Mouse (Mus musculus) hindbrain, embryonic 10.5 days (tissue): ENCODE measurements around the gene Akap9. TPM values are rescaled to one million over a fixed set of nuclear protein-coding genes. Genes with fewer than 3 reads are reported as not detected.
"Not testable (repeated sequence)": the region's sequence is repeated elsewhere in the genome, so short reads cannot be mapped to it uniquely, and the experiment has no call there.

Experiments
- DNase-seq: peaks from one replicate; pipeline ENCODE4 v3.0.0-alpha.2; 2017; ENCODE audit warnings: low spot score
- H3K27ac ChIP-seq: fragments of 300-500 bp; sonication (generic); 2 replicates; pipeline ENCODE4 v1.5.1; 2016; ENCODE audit warnings: mild to moderate bottlenecking, moderate library complexity
- H3K27me3 ChIP-seq: fragments of 300-500 bp; sonication (generic); 2 replicates; pipeline ENCODE4 v1.6.1; 2016; ENCODE audit warnings: mild to moderate bottlenecking; ENCODE audit not compliant: poor library complexity, insufficient read depth, severe bottlenecking
- H3K36me3 ChIP-seq: fragments of 300-500 bp; sonication (generic); 2 replicates; pipeline ENCODE4 v1.6.1; 2016; ENCODE audit warnings: mild to moderate bottlenecking, moderate library complexity
- H3K4me1 ChIP-seq: fragments of 300-500 bp; sonication (generic); replicated peaks from 2 replicates; pipeline ENCODE4 v1.6.1; 2016; ENCODE audit warnings: mild to moderate bottlenecking
- H3K4me3 ChIP-seq: fragments of 300-500 bp; sonication (generic); 2 replicates; pipeline ENCODE4 v1.5.1; 2016; ENCODE audit warnings: mild to moderate bottlenecking, moderate library complexity
- H3K9me3 ChIP-seq: fragments of 300-500 bp; sonication (generic); 2 replicates; pipeline ENCODE4 v1.6.1; 2016; ENCODE audit warnings: mild to moderate bottlenecking, moderate library complexity
- WGBS: fragments of 180-500 bp; shearing (Covaris S2); methylation state at CpG from one replicate; pipeline ENCODE4 v1.1.7; 2016; 5-methylcytosine and 5-hydroxymethylcytosine counted together
- polyA plus RNA-seq: library from polyadenylated mRNA; unstranded; fragments of >200 nt; fragmentation: Nextera tagmentation; extraction: Ambion mirVana; gene quantifications from 2 replicates; pipeline ENCODE4 v1.2.1, GENCODE M21; 2016

Gene Akap9
- polyA plus RNA-seq, 1 experiment from 2014 or later = 122 TPM

- Histone ChIP-seq H3K27me3 (no peaks in the 10 kb centered on the region), H3K4me1 (no peaks in the 10 kb centered on the region), H3K36me3 (peaks cover 100% of the 10 kb centered on the region), H3K27ac (no peak overlapping the region), H3K4me3 (no peak overlapping the region), H3K9me3 (no peaks in the 10 kb centered on the region)
- 93% methylated on average over 7 of the region's 7 CpGs for WGBS
- DNase-seq = no peak
These were observed 157.1 kb downstream of the Akap9 start for GRCm38 (mm10) chr5:4084948-4085347.

- Histone ChIP-seq H3K27ac (no peak overlapping the region), H3K9me3 (no peaks in the 10 kb centered on the region), H3K27me3 (no peaks in the 10 kb centered on the region), H3K36me3 (peaks cover 98% of the 10 kb centered on the region), H3K4me3 (no peak overlapping the region), H3K4me1 (no peaks in the 10 kb centered on the region)
- WGBS = 85% methylated on average over 4 of the region's 4 CpGs
- DNase-seq = no peak
These were observed 158.5 kb downstream of the Akap9 start for GRCm38 (mm10) chr5:4086309-4086708.

- 90% methylated on average over 5 of the region's 5 CpGs for WGBS
- Histone ChIP-seq H3K36me3 (peaks cover 98% of the 10 kb centered on the region), H3K4me1 (no peaks in the 10 kb centered on the region), H3K27me3 (no peaks in the 10 kb centered on the region), H3K4me3 (no peak overlapping the region), H3K9me3 (no peaks in the 10 kb centered on the region), H3K27ac (no peak overlapping the region)
- DNase-seq = no peak
These were observed 160.3 kb downstream of the Akap9 start for GRCm38 (mm10) chr5:4088190-4088589.

DNA sequence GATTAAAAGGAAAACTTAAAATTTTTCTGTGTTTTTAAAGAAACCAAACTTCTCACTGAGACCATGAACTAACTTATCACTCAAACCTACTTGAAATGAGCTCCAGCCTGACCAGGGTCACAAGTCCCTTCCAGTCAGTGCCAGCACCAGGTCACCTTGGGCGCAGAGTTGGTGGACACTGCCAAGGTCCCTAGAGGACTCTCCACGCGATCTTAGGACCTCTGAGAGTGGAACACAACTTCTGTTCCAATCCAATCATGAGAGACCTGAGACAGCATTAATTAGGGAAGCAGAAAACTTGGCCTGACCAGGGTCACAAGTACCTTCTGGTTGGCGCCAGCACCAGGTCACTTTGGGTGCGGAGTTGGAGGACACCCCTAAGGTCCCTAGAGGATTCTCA lies 166.6 kb downstream of the Akap9 start:
- 97% methylated on average over 5 of the region's 5 CpGs for WGBS
- no peak overlapping the region for H3K27ac ChIP-seq
- no peaks in the 10 kb centered on the region for H3K27me3 ChIP-seq
- no peaks in the 10 kb centered on the region for H3K4me1 ChIP-seq
- H3K36me3 ChIP-seq = peaks cover 81% of the 10 kb centered on the region
- no peaks in the 10 kb centered on the region for H3K9me3 ChIP-seq
- DNase-seq = no peak
- no peak overlapping the region for H3K4me3 ChIP-seq

DNA sequence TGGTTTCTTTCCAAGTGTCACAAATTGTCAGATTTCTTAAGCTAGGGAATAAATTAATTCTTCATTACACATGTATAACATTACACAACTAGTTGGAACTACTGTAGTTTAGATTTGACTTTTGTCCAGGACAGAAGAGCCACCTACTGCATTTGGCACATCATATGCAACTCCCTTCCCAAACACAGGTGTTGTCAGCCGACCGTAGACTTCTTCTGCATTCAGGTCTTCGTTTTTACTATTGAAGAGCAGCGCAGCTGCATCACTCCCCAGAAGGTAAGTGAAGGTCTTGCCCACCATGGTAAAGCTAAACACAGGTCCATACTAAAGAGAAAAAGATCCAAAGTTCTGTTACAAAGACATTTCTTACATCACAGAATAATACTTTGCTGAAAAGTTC lies 173.2 kb downstream of the Akap9 start:
- H3K36me3 ChIP-seq = peaks cover 56% of the 10 kb centered on the region
- no peaks in the 10 kb centered on the region for H3K27me3 ChIP-seq
- no peak overlapping the region for H3K27ac ChIP-seq
- peaks cover 4% of the 10 kb centered on the region; the same call in 1 of the 2 replicates for H3K9me3 ChIP-seq
- 97% methylated on average over 4 of the region's 4 CpGs for WGBS
- no peak overlapping the region for H3K4me3 ChIP-seq
- no peak for DNase-seq
- peaks cover 23% of the 10 kb centered on the region for H3K4me1 ChIP-seq

DNA sequence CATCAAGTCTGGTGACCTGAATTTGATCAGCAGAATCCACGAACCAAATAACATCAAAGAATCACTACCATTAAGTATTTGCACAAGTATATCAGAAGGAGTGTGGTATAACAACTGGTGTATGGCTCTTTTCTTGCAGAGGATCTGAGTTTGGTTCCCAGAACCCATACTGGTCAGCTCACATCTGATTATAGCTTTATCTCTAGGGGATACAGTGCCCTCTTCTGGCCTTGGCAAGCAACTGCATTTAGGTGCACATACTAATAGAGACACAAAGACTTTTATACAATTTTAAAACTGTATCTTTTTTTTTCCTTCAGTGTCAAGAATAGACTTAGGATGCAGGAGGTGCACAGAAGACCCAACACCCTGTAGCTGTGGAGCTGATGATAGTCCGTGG lies 173.9 kb downstream of the Akap9 start:
- no peak for DNase-seq
- peaks cover 56% of the 10 kb centered on the region for H3K36me3 ChIP-seq
- no peak overlapping the region for H3K27ac ChIP-seq
- WGBS = 92% methylated on average over 2 of the region's 2 CpGs
- peaks cover 4% of the 10 kb centered on the region; the same call in 1 of the 2 replicates for H3K9me3 ChIP-seq
- H3K4me1 ChIP-seq = peaks cover 23% of the 10 kb centered on the region
- no peak overlapping the region; the same call in 1 of the 2 replicates for H3K4me3 ChIP-seq
- H3K27me3 ChIP-seq = no peaks in the 10 kb centered on the region

DNA sequence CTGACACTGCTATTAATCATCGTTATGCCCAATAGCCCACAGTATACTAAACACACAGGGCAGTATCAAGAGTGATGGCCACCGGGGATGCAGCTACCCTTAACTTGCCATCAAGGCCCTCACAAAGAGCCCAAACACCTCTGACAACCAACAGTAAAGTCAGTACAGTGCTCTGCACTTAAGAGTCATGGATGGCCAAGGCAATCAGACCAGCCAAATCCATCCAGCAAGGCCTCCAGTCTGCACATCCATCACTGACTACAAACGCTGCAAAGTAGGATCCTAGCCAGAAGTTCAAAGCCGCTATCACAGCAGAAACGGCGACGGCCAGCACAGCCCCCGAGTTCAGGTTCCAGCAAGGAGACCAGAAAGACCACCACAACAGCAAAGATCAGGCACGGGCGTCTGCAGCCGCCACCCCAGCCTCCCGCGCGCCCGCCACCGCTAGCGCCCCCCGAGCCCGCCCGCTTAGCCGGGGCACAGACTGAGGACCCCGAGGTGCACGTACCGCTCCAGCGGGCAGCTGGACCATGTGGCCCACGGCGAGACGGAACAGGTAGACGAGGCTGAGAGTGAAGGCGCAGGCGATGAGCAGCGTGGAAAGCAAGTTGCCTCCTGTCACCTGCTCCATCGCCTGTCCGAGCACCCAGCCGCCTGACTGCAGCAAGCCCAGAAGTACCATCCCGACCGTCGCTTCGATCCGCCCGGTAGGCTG lies 175.9 kb downstream of the Akap9 start:
- peaks cover 4% of the 10 kb centered on the region; the same call in 1 of the 2 replicates for H3K9me3 ChIP-seq
- peak overlapping the region; percentile 98 for H3K27ac ChIP-seq
- peaks cover 40% of the 10 kb centered on the region for H3K36me3 ChIP-seq
- DNase-seq = no peak
- peaks cover 23% of the 10 kb centered on the region for H3K4me1 ChIP-seq
- H3K27me3 ChIP-seq = no peaks in the 10 kb centered on the region
- WGBS = 2% methylated on average over 41 of the region's 41 CpGs
- H3K4me3 ChIP-seq = peak overlapping the region; percentile 97

DNA sequence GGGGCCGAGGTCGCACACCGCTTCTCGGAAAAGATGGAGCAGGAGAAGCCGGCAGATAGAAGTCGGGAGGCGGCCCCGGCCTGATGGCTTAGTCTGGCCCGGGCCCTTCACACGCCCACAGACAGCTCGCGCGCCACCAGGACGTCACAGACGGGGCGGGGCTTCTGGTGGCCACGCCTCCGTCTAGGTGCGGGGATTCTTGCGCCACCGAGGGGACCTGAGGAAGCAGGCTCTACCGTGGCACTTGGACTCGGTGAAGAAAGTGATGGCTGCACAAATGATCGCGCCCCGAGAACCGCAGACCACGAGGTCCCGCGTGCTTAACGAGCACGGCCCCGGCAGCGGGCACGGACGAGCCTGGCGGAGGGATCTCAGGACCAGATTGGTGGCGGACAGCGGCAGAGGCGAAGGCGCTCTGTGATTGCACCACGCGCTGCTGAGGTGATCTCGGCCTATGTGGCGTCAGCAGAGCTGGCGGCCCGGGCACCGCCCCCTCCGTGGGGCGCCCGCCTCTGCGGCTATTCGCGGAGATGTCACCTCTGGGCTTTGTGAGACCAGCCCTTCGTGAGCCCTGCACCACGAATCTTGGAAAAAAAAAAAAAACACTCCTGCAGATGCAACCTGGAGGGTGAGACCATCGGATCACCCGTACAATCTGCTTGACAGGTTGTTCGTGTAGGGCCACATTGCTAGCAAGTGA lies 176.6 kb downstream of the Akap9 start, which contains the start of gene Cyp51:
Cyp51 (minus strand) TSS at position 406 of the 700 bp plus-strand sequence.
- peak; percentile 93 for DNase-seq
- under 1% methylated on average over 59 of the region's 59 CpGs for WGBS
- Histone ChIP-seq H3K4me3 (peak within 1 kb of the TSS; percentile 97), H3K9me3 (peaks cover 4% of the 10 kb centered on the region; the same call in 1 of the 2 replicates), H3K27ac (peak within 1 kb of the TSS; percentile 98), H3K27me3 (no peaks in the 10 kb centered on the region), H3K36me3 (peaks cover 33% of the 10 kb centered on the region), H3K4me1 (peaks cover 23% of the 10 kb centered on the region)

GRCm38 (mm10) chr5:4105651-4106186 lies 177.9 kb downstream of the Akap9 start:
- Histone ChIP-seq H3K36me3 (peaks cover 21% of the 10 kb centered on the region), H3K4me1 (peaks cover 23% of the 10 kb centered on the region), H3K9me3 (peaks cover 4% of the 10 kb centered on the region; the same call in 1 of the 2 replicates), H3K27me3 (no peaks in the 10 kb centered on the region), H3K4me3 (no peak overlapping the region), H3K27ac (peak overlapping the region; percentile 98)
- 96% methylated on average over 2 of the region's 2 CpGs for WGBS
- no peak for DNase-seq

DNA sequence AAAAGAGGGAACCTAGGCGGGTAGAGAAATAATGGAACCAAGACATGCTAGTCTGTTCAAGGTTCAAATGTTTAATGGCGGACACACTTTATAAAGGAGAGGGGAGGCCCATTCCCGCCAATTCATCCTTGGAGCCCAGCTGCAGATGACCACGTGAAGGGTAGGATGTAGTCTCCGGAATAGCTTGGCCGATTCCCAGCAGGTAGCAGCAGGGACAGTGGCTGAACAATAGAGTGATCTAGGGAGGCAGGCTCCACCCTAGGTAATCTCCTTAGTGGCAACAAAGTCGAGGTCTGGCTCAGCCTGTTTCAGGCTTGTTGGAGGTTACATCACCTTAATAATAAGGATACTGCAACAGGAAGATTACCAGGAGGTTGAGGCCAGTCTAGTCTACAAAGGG lies 179.2 kb downstream of the Akap9 start:
- not testable (repeated sequence) for H3K27ac ChIP-seq, H3K9me3 ChIP-seq, H3K36me3 ChIP-seq, H3K27me3 ChIP-seq, DNase-seq, H3K4me3 ChIP-seq
- peaks cover 23% of the 10 kb centered on the region for H3K4me1 ChIP-seq
- WGBS = 57% methylated on average over 7 of the region's 7 CpGs

DNA sequence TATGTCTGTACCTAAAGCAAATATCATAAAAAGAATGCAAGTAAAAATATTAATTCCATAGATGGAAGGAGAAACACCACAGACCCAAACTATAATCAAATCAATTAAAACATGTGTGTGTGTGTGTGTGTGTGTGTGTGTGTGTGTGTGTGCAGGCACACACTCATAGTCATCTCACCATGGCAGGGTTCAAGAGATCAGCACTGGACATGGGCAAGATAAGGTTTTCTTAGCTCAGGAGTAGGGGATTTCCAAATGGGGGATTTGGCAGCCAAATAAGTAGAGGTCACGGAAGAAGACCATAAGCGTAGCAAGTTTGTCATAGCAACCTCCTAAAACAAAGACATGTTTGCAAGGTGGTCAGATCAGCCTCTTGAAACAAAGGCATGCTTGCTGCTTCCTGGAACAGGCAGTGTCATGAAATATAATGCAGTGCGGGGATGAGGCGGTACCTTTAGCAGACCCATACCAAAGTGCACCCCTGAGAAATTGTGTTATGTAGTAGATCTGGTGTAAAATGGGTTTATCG lies 184.8 kb downstream of the Akap9 start:
- H3K36me3 ChIP-seq = no peaks in the 10 kb centered on the region
- no peak for DNase-seq
- H3K27me3 ChIP-seq = no peaks in the 10 kb centered on the region
- H3K9me3 ChIP-seq = no peaks in the 10 kb centered on the region
- WGBS = 96% methylated on average over 5 of the region's 5 CpGs
- H3K27ac ChIP-seq = no peak overlapping the region
- no peaks in the 10 kb centered on the region for H3K4me1 ChIP-seq
- no peak overlapping the region for H3K4me3 ChIP-seq
